Mouse (Mus musculus): ENCODE data around the gene Trim50. TPM values are rescaled to one million over a fixed set of nuclear protein-coding genes. Genes with fewer than 3 reads are reported as not detected.

The Trim50 gene
- total RNA-seq (2012; rRNA removed): not detected in 2 replicates
- total RNA-seq (2014; rRNA removed): not detected in 2 replicates
- not detected in 2 replicates for polyA plus RNA-seq (2012; ENCODE audit: insufficient read length, low read depth)

GRCm38 (mm10) chr5:135352995-135353394 is at the start of gene Trim50:
TSS of gene Trim50 (plus strand) at chr5:135353295.
- no peak for TF ChIP-seq SIN3A (IDR thresholded peaks at IDR 0.05; ENCODE audit: low read length)
- no peak for TF ChIP-seq NELFE (IDR thresholded peaks at IDR 0.05; ENCODE audit: low read depth, low read length)
- TF ChIP-seq EP300 (IDR thresholded peaks at IDR 0.05; ENCODE audit: low read length): no peak
- no peak for TF ChIP-seq JUN (IDR thresholded peaks at IDR 0.05; ENCODE audit: insufficient read depth, low read depth, low read length)
- no peak for TF ChIP-seq ZNF384 (IDR thresholded peaks at IDR 0.05; ENCODE audit: low read depth, low read length)
- no peak for TF ChIP-seq USF1 (IDR thresholded peaks at IDR 0.05; ENCODE audit: low read depth, low read length)
- TF ChIP-seq RAD21 (IDR thresholded peaks at IDR 0.05; ENCODE audit: low read depth, low read length): no peak
- no peak for TF ChIP-seq MAFK (IDR thresholded peaks at IDR 0.05; ENCODE audit: insufficient replicate concordance, low read length)
- no peak for TF ChIP-seq CHD1 (IDR thresholded peaks at IDR 0.05; ENCODE audit: low read depth, low read length)
- TF ChIP-seq MYC (IDR thresholded peaks at IDR 0.05; ENCODE audit: low read depth, low read length): no peak
- no peak for TF ChIP-seq ELF1 (IDR thresholded peaks at IDR 0.05; ENCODE audit: low read depth, low read length)
- no peak for TF ChIP-seq TBP (conservative IDR thresholded peaks at IDR 0.05; ENCODE audit: low read depth, low read length)
- TF ChIP-seq MAX (IDR thresholded peaks at IDR 0.05; ENCODE audit: low read length): no peak
- no peak for TF ChIP-seq ZMIZ1 (IDR thresholded peaks at IDR 0.05; ENCODE audit: low read depth, low read length)
- no peak for TF ChIP-seq GABPA (IDR thresholded peaks at IDR 0.05; ENCODE audit: insufficient replicate concordance, low read depth, low read length)
- TF ChIP-seq MXI1 (IDR thresholded peaks at IDR 0.05; ENCODE audit: low read depth, low read length): no peak
- Histone ChIP-seq H3K79me2 (replicated peaks; ENCODE audit: control insufficient read depth, extremely low read depth, insufficient read depth, poor library complexity, severe bottlenecking) (no peaks in the 10 kb centered on the region), H3K9me3 (replicated peaks; ENCODE audit: low read length) (no peaks in the 10 kb centered on the region), H3K4me2 (ENCODE audit: insufficient read depth, low read depth, poor library complexity, severe bottlenecking) (no peak within 1 kb of the TSS), H3K9ac (ENCODE audit: insufficient read depth, low read depth) (no peak within 1 kb of the TSS), H3K36me3 (replicated peaks in 1 of 2; ENCODE audit: control insufficient read depth in 1 of 2, insufficient read depth in 1 of 2, low read length in 1 of 2) (no peaks in the 10 kb centered on the region), H3K27me3 (replicated peaks) (peaks cover 57% of the 10 kb centered on the region), H3K27ac (ENCODE audit: insufficient read depth, low read depth) (no peak within 1 kb of the TSS), H3K4me3 (replicated peaks in 1 of 3; ENCODE audit: low read depth in 2 of 3, low read length in 2 of 3, poor library complexity in 1 of 3) (no peak within 1 kb of the TSS), H3K4me1 (ENCODE audit: control insufficient read depth in 1 of 2, insufficient read depth in 2 of 2) (peaks cover 0 to 3% of the 10 kb centered on the region in 2 experiments; a peak in 1 of 4 replicates)
- no peak for DNase-seq (ENCODE audit: extremely low read depth)
- in situ Hi-C loops (cut with MboI; ENCODE audit: low pct_ligation_motif_present, low pct_unique_long_range_greater_than_20kb, low sequenced_read_pairs): no loop called here
- dilution Hi-C loops (cut with MboI; ENCODE audit: extremely low pct_ligation_motif_present, extremely low pct_unique_long_range_greater_than_20kb, low sequenced_read_pairs): no loop called here

GRCm38 (mm10) chr5:135306321-135306965 is 46.7 kb upstream of the Trim50 start:
- H3K9me3 ChIP-seq (replicated peaks; ENCODE audit: low read length): no peaks in the 10 kb centered on the region
- H3K4me1 ChIP-seq (ENCODE audit: control insufficient read depth in 1 of 2, insufficient read depth in 2 of 2): no peaks in the 10 kb centered on the region
- TF ChIP-seq NRF1 (IDR thresholded peaks at IDR 0.05; ENCODE audit: low read depth, low read length) (no peak), EP300 (IDR thresholded peaks at IDR 0.05; ENCODE audit: low read length) (no peak), HCFC1 (IDR thresholded peaks at IDR 0.05; ENCODE audit: low read depth, low read length) (no peak), BHLHE40 (IDR thresholded peaks at IDR 0.05; ENCODE audit: low read depth, low read length) (no peak), JUND (conservative IDR thresholded peaks at IDR 0.05; ENCODE audit: low read depth, low read length) (no peak), NELFE (IDR thresholded peaks at IDR 0.05; ENCODE audit: low read depth, low read length) (no peak), RAD21 (IDR thresholded peaks at IDR 0.05; ENCODE audit: low read depth, low read length) (no peak), JUN (IDR thresholded peaks at IDR 0.05; ENCODE audit: insufficient read depth, low read depth, low read length) (no peak), RCOR1 (conservative IDR thresholded peaks at IDR 0.05; ENCODE audit: low read depth, low read length) (no peak), SMC3 (IDR thresholded peaks at IDR 0.05; ENCODE audit: low read depth, low read length) (no peak), MEF2A (IDR thresholded peaks at IDR 0.05; ENCODE audit: borderline replicate concordance, low read depth, low read length) (no peak), ZC3H11A (IDR thresholded peaks at IDR 0.05; ENCODE audit: low read depth, low read length) (no peak), CHD2 (IDR thresholded peaks at IDR 0.05; ENCODE audit: low read length) (no peak), ELF1 (IDR thresholded peaks at IDR 0.05; ENCODE audit: low read depth, low read length) (no peak), PAX5 (IDR thresholded peaks at IDR 0.05; ENCODE audit: low read length) (no peak), ETS1 (conservative IDR thresholded peaks at IDR 0.05; ENCODE audit: low read depth, low read length) (no peak), ZMIZ1 (IDR thresholded peaks at IDR 0.05; ENCODE audit: low read depth, low read length) (no peak), TCF12 (IDR thresholded peaks at IDR 0.05; ENCODE audit: low read depth, low read length) (no peak), SIN3A (IDR thresholded peaks at IDR 0.05; ENCODE audit: low read length) (no peak), KAT2A (IDR thresholded peaks at IDR 0.05; ENCODE audit: insufficient replicate concordance, low read length) (no peak)
- H3K4me3 ChIP-seq (replicated peaks in 1 of 3; ENCODE audit: low read depth in 2 of 3, low read length in 2 of 3, poor library complexity in 1 of 3): no peak overlapping the region
- no peak overlapping the region for H3K27ac ChIP-seq (ENCODE audit: insufficient read depth, low read depth)
- no peak overlapping the region for H3K4me2 ChIP-seq (ENCODE audit: insufficient read depth, low read depth, poor library complexity, severe bottlenecking)
- H3K9ac ChIP-seq (ENCODE audit: insufficient read depth, low read depth): no peak overlapping the region
- H3K27me3 ChIP-seq (replicated peaks): peaks cover 75% of the 10 kb centered on the region
- no peaks in the 10 kb centered on the region for H3K36me3 ChIP-seq (replicated peaks in 1 of 2; ENCODE audit: control insufficient read depth in 1 of 2, insufficient read depth in 1 of 2, low read length in 1 of 2)
- H3K79me2 ChIP-seq (replicated peaks; ENCODE audit: control insufficient read depth, extremely low read depth, insufficient read depth, poor library complexity, severe bottlenecking): no peaks in the 10 kb centered on the region
- in situ Hi-C loops (cut with MboI; ENCODE audit: low pct_ligation_motif_present, low pct_unique_long_range_greater_than_20kb, low sequenced_read_pairs) (no loop called here), dilution Hi-C loops (cut with MboI; ENCODE audit: extremely low pct_ligation_motif_present, extremely low pct_unique_long_range_greater_than_20kb, low sequenced_read_pairs) (no loop called here)
- no peak for DNase-seq (ENCODE audit: extremely low read depth)

Measured in CH12.LX (cell line).